Mouse (Mus musculus) G1E-ER4 (cell line): ENCODE results near the gene Atp10b. TPM values are rescaled to one million over a fixed set of nuclear protein-coding genes. Genes with fewer than 3 reads are reported as not detected.

Experiments used
- GATA1 ChIP-seq: IDR thresholded peaks from one replicate; pipeline ENCODE4 v1.8.0; 2012; ENCODE audit warnings: low read length, inconsistent platforms
- polyA plus RNA-seq: library from polyadenylated mRNA; stranded (reverse); fragments of >175 nt; gene quantifications from 2 replicates; pipeline ENCODE4 v1.2.3, GENCODE M21; 2012

Atp10b gene
- not detected in 2 replicates for polyA plus RNA-seq

DNA sequence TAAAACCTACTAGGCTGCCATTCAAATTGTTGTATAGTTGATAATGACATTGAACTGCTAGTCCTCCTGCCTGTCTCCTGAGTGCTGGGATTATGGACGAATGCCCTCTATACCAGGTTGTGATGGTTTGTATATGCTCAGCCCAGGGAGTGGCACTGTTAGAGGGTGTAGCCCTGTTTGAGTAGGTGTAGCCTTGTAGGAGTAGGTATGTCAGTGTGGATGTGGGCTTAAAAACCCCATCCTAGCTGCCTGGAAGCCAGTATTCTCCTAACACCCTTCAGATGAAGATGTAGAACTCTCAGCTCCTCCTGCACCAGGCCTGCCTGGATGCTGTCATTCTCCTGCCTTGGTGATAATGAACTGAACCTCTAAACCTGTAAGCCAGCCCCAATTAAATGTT lies at the start of gene Atp10b:
TSS of gene Atp10b (plus strand) at position 301 of the 400 bp plus-strand sequence.
- no peak for TF ChIP-seq GATA1

DNA sequence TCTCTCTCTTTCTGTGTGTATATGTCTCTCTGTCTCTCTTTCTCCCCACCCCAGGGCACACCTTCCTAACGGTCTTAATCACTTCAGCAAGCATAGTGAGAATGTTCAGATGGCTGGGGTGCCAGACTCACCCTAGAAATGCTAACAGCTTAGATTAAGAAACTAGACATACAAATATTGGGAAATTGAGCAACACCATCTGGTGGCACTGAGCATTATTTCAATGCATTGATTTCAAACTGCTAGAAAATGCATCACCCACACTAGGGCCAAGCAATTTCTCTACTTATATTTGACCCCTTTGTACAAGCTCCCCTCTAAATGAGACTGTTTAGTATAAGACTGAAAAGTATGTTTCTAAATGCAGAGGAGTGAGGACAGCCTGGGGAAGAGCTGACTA lies 48.3 kb upstream of the Atp10b start:
- no peak for TF ChIP-seq GATA1

- no peak for TF ChIP-seq GATA1
Measured at GRCm38 (mm10) chr11:43125908-43126477, 23.7 kb upstream of the Atp10b start.

- TF ChIP-seq GATA1 = no peak
Measured at GRCm38 (mm10) chr11:43141296-43141695, 8.4 kb upstream of the Atp10b start.

- TF ChIP-seq GATA1 = no peak
Measured at GRCm38 (mm10) chr11:43142811-43143210, 6.9 kb upstream of the Atp10b start.

DNA sequence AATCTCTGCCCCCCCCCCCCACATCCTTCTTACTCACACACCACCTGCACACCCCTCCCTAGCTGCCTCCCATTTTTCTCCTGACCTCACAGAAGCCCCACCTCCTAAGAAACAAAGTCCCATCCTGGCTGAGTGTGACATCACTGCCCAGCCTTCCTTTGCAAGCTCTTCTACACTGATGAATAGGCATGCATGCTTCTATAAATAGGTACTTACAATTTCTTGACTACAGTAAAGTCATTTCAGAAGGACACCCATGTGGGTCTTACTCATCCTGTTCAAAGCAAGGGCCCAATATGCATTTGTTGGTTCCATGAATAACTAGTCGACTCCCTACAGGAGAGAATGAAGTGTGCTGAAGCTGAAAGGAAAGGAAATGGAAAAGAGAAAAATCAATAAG lies 5.5 kb upstream of the Atp10b start:
- TF ChIP-seq GATA1 = no peak

- TF ChIP-seq GATA1 = no peak
Measured at GRCm38 (mm10) chr11:43147380-43147779, 2.3 kb upstream of the Atp10b start.

DNA sequence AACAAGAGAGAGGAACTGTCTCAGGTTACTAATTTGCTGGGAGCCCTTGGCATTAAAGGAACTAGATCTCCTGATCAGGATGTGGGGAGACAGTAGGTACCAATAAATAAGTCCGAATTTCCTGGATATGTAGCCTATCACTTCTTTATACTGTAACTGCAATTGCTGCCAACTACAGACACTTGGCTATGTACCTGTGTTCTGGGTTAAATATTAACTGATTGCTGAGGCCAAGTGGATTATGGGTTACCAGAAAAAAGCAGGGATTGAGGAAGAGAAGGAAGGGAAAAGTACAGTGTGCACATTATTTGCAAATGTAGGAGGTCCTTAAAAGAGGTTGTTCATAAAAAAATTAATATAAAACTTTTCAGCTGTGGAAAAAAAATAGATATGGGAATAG lies 1.3 kb upstream of the Atp10b start:
- TF ChIP-seq GATA1 = no peak

DNA sequence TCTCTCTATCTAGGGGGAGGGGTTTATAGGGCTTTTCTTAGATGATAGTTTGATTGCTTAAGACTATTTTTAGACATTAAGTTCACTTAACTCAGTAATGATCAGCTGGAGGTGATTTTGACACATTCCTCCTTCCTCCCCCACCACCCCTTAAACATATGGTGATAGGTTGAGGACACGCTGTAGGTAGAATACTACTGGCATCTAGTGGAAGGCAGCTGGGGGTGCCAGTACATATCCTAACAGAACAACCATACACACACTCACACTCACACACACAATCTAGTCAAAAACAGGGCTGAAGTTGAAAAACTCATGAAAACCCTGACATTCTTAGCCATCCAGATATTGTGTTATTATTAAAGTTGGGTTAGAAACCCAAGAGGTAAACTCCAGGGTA lies 5.3 kb downstream of the Atp10b start:
- TF ChIP-seq GATA1 = no peak

- no peak for TF ChIP-seq GATA1
Measured at GRCm38 (mm10) chr11:43155417-43155816, 5.7 kb downstream of the Atp10b start.

DNA sequence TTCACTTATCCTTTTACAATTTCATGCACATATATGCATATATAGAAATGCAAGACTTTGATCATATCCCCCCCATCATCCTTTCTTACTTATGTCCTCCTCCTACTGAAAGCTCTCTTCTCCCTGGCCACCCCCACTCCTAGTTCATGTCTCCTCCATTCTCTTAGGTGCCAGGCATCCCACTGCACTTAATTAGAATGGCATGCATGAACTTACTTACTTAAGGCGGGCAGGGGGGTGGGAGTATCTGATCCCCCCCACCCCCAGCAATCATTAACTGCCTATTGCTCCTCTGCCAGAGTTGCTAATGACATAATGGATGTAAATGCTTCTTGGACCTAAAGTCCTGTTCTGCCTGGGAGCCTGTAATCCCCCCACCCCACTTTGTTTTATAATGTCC lies 9.1 kb downstream of the Atp10b start:
- no peak for TF ChIP-seq GATA1

GRCm38 (mm10) chr11:43160188-43160942 lies 10.7 kb downstream of the Atp10b start:
- TF ChIP-seq GATA1 = no peak

- no peak for TF ChIP-seq GATA1
Measured at GRCm38 (mm10) chr11:43170601-43171000, 20.9 kb downstream of the Atp10b start.

DNA sequence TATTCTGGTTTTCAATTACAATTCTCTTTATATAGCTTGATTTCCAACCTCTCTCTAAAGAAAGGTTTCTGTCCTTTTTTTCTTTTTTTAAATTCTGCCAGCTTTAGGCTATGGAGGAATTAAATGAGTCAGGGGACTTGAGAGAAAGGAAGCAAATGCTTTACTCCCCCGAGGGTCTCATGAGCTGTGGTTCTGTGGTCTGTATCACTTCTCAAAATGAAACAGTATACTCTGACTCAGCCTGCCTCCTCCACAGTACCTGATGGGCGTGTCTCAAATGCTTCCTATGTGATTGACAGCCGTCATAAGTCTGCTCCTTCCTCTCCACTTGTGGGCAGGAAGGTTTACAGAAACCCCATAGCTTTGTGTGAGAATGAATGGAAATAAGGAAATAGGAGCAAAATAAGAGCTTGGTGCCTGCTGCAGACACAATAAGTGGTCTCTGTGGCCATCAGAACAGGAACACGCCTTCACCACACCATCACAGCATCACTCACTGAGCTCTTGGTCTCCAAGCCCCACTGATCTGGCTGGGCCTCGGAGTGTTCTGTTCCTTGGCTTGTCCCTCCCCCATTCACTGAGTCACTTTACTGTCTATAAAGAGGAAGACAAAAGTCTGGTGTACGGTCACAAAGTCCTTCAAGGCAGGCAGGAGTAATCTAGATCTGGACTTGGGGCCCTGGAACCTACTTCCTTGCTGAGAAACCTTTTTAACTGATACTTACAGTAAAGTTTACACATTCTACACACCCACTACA lies 24.9 kb downstream of the Atp10b start:
- no peak for TF ChIP-seq GATA1

GRCm38 (mm10) chr11:43182401-43182800 lies 32.7 kb downstream of the Atp10b start:
- TF ChIP-seq GATA1 = no peak

GRCm38 (mm10) chr11:43182816-43183215 lies 33.1 kb downstream of the Atp10b start:
- TF ChIP-seq GATA1 = no peak
